Mouse (Mus musculus) lung, embryonic 15.5 days (tissue): Measurements from ENCODE around the gene Hist1h4b. TPM values are rescaled to one million over a fixed set of nuclear protein-coding genes. Genes with fewer than 3 reads are reported as not detected.
"Not testable (repeated sequence)": the region's sequence is repeated elsewhere in the genome, so short reads cannot be mapped to it uniquely, and the experiment has no call there.

ENCODE experiments used
- ATAC-seq: fragments of 200-750 bp; cut with Nextera tagmentation; 2 replicates; pipeline ENCODE4 v1.8.0; 2017; ENCODE audit warnings: moderate number of reproducible peaks, borderline replicate concordance; ENCODE audit not compliant: low FRiP score, low TSS enrichment; ENCODE audit errors: extremely low read depth
- H3K27ac ChIP-seq: fragments of 300-500 bp; sonication (generic); 2 replicates; pipeline ENCODE4 v1.5.1; 2015; ENCODE audit warnings: moderate library complexity, mild to moderate bottlenecking, inconsistent platforms
- H3K27me3 ChIP-seq: fragments of 300-500 bp; sonication (generic); 2 replicates; pipeline ENCODE4 v1.6.1; 2015; ENCODE audit warnings: inconsistent platforms
- H3K36me3 ChIP-seq: fragments of 300-500 bp; sonication (generic); 2 replicates; pipeline ENCODE4 v1.6.1; 2015; ENCODE audit warnings: inconsistent platforms
- H3K4me1 ChIP-seq: fragments of 300-500 bp; sonication (generic); 2 replicates; pipeline ENCODE4 v1.6.1; 2015; ENCODE audit warnings: inconsistent platforms
- H3K4me2 ChIP-seq: fragments of 300-500 bp; sonication (generic); 2 replicates; pipeline ENCODE4 v1.6.1; 2015; ENCODE audit warnings: inconsistent platforms, mild to moderate bottlenecking, moderate library complexity
- H3K4me3 ChIP-seq: fragments of 300-500 bp; sonication (generic); 2 replicates; pipeline ENCODE4 v1.5.1; 2015; ENCODE audit warnings: mild to moderate bottlenecking, inconsistent platforms
- H3K9ac ChIP-seq: fragments of 300-500 bp; sonication (generic); 2 replicates; pipeline ENCODE4 v1.6.1; 2015; ENCODE audit warnings: inconsistent platforms
- H3K9me3 ChIP-seq: fragments of 300-500 bp; sonication (generic); 2 replicates; pipeline ENCODE4 v1.6.1; 2016; ENCODE audit warnings: inconsistent platforms
- WGBS: fragments of 180-500 bp; shearing (Covaris S2); methylation state at CpG from one replicate; pipeline ENCODE4 v1.1.7; 2015; 5-methylcytosine and 5-hydroxymethylcytosine counted together
- polyA plus RNA-seq: library from polyadenylated mRNA; unstranded; fragments of >200 nt; fragmentation: Nextera tagmentation; extraction: Ambion mirVana; gene quantifications from 2 replicates; pipeline ENCODE4 v1.2.1, GENCODE M21; 2015

The Hist1h4b gene
- polyA plus RNA-seq, 1 experiment from 2014 or later, result 5.8 TPM

GRCm38 (mm10) chr13:23760972-23761864 is 4.4 kb downstream of the Hist1h4b start, which contains the start of gene Hist1h4a:
Hist1h4a (minus strand) TSS chr13:23761230.
- WGBS, result under 1% methylated on average over 67 of the region's 72 CpGs
- H3K4me3 ChIP-seq, result peak within 1 kb of the TSS; percentile 44
- H3K9ac ChIP-seq, result peak within 1 kb of the TSS; percentile 56
- peaks cover 33% of the 10 kb centered on the region for H3K4me1 ChIP-seq
- peak; percentile 76 for ATAC-seq
- H3K27me3 ChIP-seq, result no peaks in the 10 kb centered on the region
- peak within 1 kb of the TSS; percentile 62 for H3K4me2 ChIP-seq
- no peaks in the 10 kb centered on the region for H3K9me3 ChIP-seq
- no peaks in the 10 kb centered on the region for H3K36me3 ChIP-seq
- peak within 1 kb of the TSS; percentile 97 for H3K27ac ChIP-seq

GRCm38 (mm10) chr13:23761871-23762821 is 5.3 kb downstream of the Hist1h4b start, which contains the start of gene Hist1h3a:
Hist1h3a (minus strand) TSS chr13:23762386.
- not testable (repeated sequence) for H3K27me3 ChIP-seq, H3K36me3 ChIP-seq, H3K9me3 ChIP-seq
- peak within 1 kb of the TSS; percentile 44 for H3K4me3 ChIP-seq
- H3K4me2 ChIP-seq, result peak within 1 kb of the TSS; percentile 62
- H3K4me1 ChIP-seq, result peaks cover 33% of the 10 kb centered on the region
- ATAC-seq, result peak; percentile 68
- under 1% methylated on average over 28 of the region's 52 CpGs for WGBS
- H3K9ac ChIP-seq, result peak within 1 kb of the TSS; percentile 56
- H3K27ac ChIP-seq, result peak within 1 kb of the TSS; percentile 97

GRCm38 (mm10) chr13:23763242-23763585 is 6.4 kb downstream of the Hist1h4b start:
- Histone ChIP-seq H3K27ac (peak overlapping the region; percentile 97), H3K9me3 (no peaks in the 10 kb centered on the region), H3K4me1 (peaks cover 29% of the 10 kb centered on the region), H3K4me3 (peak overlapping the region; percentile 44), H3K9ac (peak overlapping the region; percentile 30; the same call in 1 of the 2 replicates), H3K27me3 (no peaks in the 10 kb centered on the region), H3K36me3 (no peaks in the 10 kb centered on the region), H3K4me2 (peak overlapping the region; percentile 62)
- WGBS, result 2% methylated on average over 10 of the region's 10 CpGs
- no peak for ATAC-seq

GRCm38 (mm10) chr13:23763586-23764323 is 6.9 kb downstream of the Hist1h4b start, which contains the start of gene Hist1h1a:
Hist1h1a (plus strand) TSS chr13:23763666.
- peak; percentile 72 for ATAC-seq
- peaks cover 29% of the 10 kb centered on the region for H3K4me1 ChIP-seq
- 1% methylated on average over 34 of the region's 34 CpGs for WGBS
- H3K4me3 ChIP-seq, result peak within 1 kb of the TSS; percentile 44
- H3K36me3 ChIP-seq, result no peaks in the 10 kb centered on the region
- no peaks in the 10 kb centered on the region for H3K27me3 ChIP-seq
- H3K9me3 ChIP-seq, result no peaks in the 10 kb centered on the region
- peak within 1 kb of the TSS; percentile 97 for H3K27ac ChIP-seq
- peak within 1 kb of the TSS; percentile 59 for H3K9ac ChIP-seq
- H3K4me2 ChIP-seq, result peak within 1 kb of the TSS; percentile 62

GRCm38 (mm10) chr13:23764324-23765171 is 7.7 kb downstream of the Hist1h4b start:
- Histone ChIP-seq H3K4me2 (peak overlapping the region; percentile 62), H3K27ac (peak overlapping the region; percentile 97), H3K4me1 (peaks cover 25% of the 10 kb centered on the region), H3K9me3 (no peaks in the 10 kb centered on the region), H3K36me3 (no peaks in the 10 kb centered on the region), H3K27me3 (no peaks in the 10 kb centered on the region), H3K4me3 (peak overlapping the region; percentile 44), H3K9ac (peak overlapping the region; percentile 59)
- no peak for ATAC-seq
- WGBS, result 26% methylated on average over 12 of the region's 12 CpGs

- no peak overlapping the region; the same call in 1 of the 2 replicates for H3K27ac ChIP-seq
- 39% methylated on average over 1 of the region's 1 CpGs for WGBS
These were observed 8.3 kb downstream of the Hist1h4b start for GRCm38 (mm10) chr13:23765172-23765513.

GRCm38 (mm10) chr13:23766772-23767171 is 10.0 kb downstream of the Hist1h4b start:
- Histone ChIP-seq H3K27ac (no peak overlapping the region), H3K4me2 (no peak overlapping the region), H3K9ac (no peak overlapping the region), H3K4me3 (no peak overlapping the region), H3K9me3 (no peaks in the 10 kb centered on the region), H3K4me1 (peaks cover 20% of the 10 kb centered on the region), H3K36me3 (no peaks in the 10 kb centered on the region), H3K27me3 (no peaks in the 10 kb centered on the region)
- ATAC-seq, result no peak

More at GRCm38 (mm10) chr13:23765172-23765513, 8.3 kb downstream of the Hist1h4b start:
- Histone ChIP-seq H3K27me3 (no peaks in the 10 kb centered on the region), H3K4me3 (no peak overlapping the region), H3K9me3 (no peaks in the 10 kb centered on the region), H3K4me1 (peaks cover 19% of the 10 kb centered on the region), H3K4me2 (peak overlapping the region; percentile 62; the same call in 1 of the 2 replicates), H3K9ac (no peak overlapping the region), H3K36me3 (no peaks in the 10 kb centered on the region)
- no peak for ATAC-seq

GRCm38 (mm10) chr13:23768834-23769397 is 12.1 kb downstream of the Hist1h4b start:
- Histone ChIP-seq H3K4me3 (no peak overlapping the region), H3K36me3 (no peaks in the 10 kb centered on the region), H3K27me3 (no peaks in the 10 kb centered on the region), H3K9me3 (no peaks in the 10 kb centered on the region), H3K4me2 (no peak overlapping the region), H3K27ac (no peak overlapping the region), H3K9ac (no peak overlapping the region), H3K4me1 (peaks cover 21% of the 10 kb centered on the region)
- 45% methylated on average over 5 of the region's 5 CpGs for WGBS
- no peak for ATAC-seq

GRCm38 (mm10) chr13:23769613-23770012 is 12.8 kb downstream of the Hist1h4b start, which contains the start of gene Trim38:
Trim38 (plus strand) TSS chr13:23769913.
- H3K36me3 ChIP-seq, H3K27me3 ChIP-seq, H3K27ac ChIP-seq, H3K9ac ChIP-seq, ATAC-seq, H3K4me2 ChIP-seq, H3K4me3 ChIP-seq, H3K9me3 ChIP-seq: not testable (repeated sequence)
- WGBS, result 84% methylated on average over 2 of the region's 2 CpGs
- peaks cover 14% of the 10 kb centered on the region for H3K4me1 ChIP-seq

GRCm38 (mm10) chr13:23772561-23773313 is 15.9 kb downstream of the Hist1h4b start:
- Histone ChIP-seq H3K27me3 (no peaks in the 10 kb centered on the region), H3K4me3 (peak overlapping the region; percentile 15; the same call in 1 of the 2 replicates), H3K9ac (no peak overlapping the region), H3K4me2 (peak overlapping the region; percentile 49), H3K27ac (no peak overlapping the region), H3K36me3 (no peaks in the 10 kb centered on the region), H3K4me1 (peaks cover 10% of the 10 kb centered on the region), H3K9me3 (no peaks in the 10 kb centered on the region)
- ATAC-seq, result peak; percentile 90; the same call in 1 of the 2 replicates
- 19% methylated on average over 21 of the region's 21 CpGs for WGBS
